Mouse (Mus musculus): ENCODE data around the gene Cldn3. TPM values are rescaled to one million over a fixed set of nuclear protein-coding genes. Genes with fewer than 3 reads are reported as not detected.
"Not testable (repeated sequence)": the region's sequence is repeated elsewhere in the genome, so short reads cannot be mapped to it uniquely, and the experiment has no call there.

Gene Cldn3
- polyA plus RNA-seq, 1 experiment from 2014 or later: 12.3 TPM

GRCm38 (mm10) chr5:134948085-134948439 is 38.0 kb upstream of the Cldn3 start:
- 0 out of 2 replicates have a peak, but pooled peaks cover 4% of the 10 kb centered on the region for H3K4me1 ChIP-seq
- ATAC-seq (replicated peaks): no peak
- H3K9ac ChIP-seq (replicated peaks): no peak overlapping the region
- H3K27me3 ChIP-seq: peaks cover 35% of the 10 kb centered on the region
- H3K9me3 ChIP-seq: no peaks in the 10 kb centered on the region
- no peak overlapping the region for H3K27ac ChIP-seq (replicated peaks)
- H3K36me3 ChIP-seq: no peaks in the 10 kb centered on the region
- H3K4me2 ChIP-seq (replicated peaks): no peak overlapping the region
- no peak overlapping the region for H3K4me3 ChIP-seq
- 75% methylated on average over 4 of the region's 4 CpGs for WGBS

- Histone ChIP-seq H3K36me3 (no peaks in the 10 kb centered on the region), H3K9ac (replicated peaks) (no peak overlapping the region), H3K4me2 (replicated peaks) (no peak overlapping the region), H3K4me3 (no peak overlapping the region), H3K27ac (replicated peaks) (no peak overlapping the region), H3K27me3 (peaks cover 15% of the 10 kb centered on the region), H3K9me3 (no peaks in the 10 kb centered on the region), H3K4me1 (0 out of 2 replicates have a peak, but pooled peaks cover 2% of the 10 kb centered on the region)
- WGBS: 50% methylated on average over 19 of the region's 19 CpGs
- ATAC-seq (replicated peaks): no peak
These were observed 34.7 kb upstream of the Cldn3 start for GRCm38 (mm10) chr5:134951053-134951884.

- 84% methylated on average over 5 of the region's 5 CpGs for WGBS
- H3K27ac ChIP-seq (replicated peaks): no peak overlapping the region
- no peak overlapping the region for H3K4me2 ChIP-seq (replicated peaks)
- H3K36me3 ChIP-seq: no peaks in the 10 kb centered on the region
- H3K4me3 ChIP-seq: no peak overlapping the region
- ATAC-seq (replicated peaks): no peak
- H3K9me3 ChIP-seq: no peaks in the 10 kb centered on the region
- H3K27me3 ChIP-seq: no peaks in the 10 kb centered on the region
- H3K9ac ChIP-seq (replicated peaks): no peak overlapping the region
- no peaks in the 10 kb centered on the region for H3K4me1 ChIP-seq
These were observed 30.5 kb upstream of the Cldn3 start for GRCm38 (mm10) chr5:134955491-134955890.

- Histone ChIP-seq H3K27me3 (no peaks in the 10 kb centered on the region), H3K4me3 (no peak overlapping the region), H3K9me3 (no peaks in the 10 kb centered on the region), H3K27ac (replicated peaks) (no peak overlapping the region), H3K9ac (replicated peaks) (no peak overlapping the region), H3K36me3 (no peaks in the 10 kb centered on the region), H3K4me2 (replicated peaks) (no peak overlapping the region), H3K4me1 (no peaks in the 10 kb centered on the region)
- WGBS: 79% methylated on average over 7 of the region's 7 CpGs
- ATAC-seq (replicated peaks): no peak
These were observed 26.9 kb upstream of the Cldn3 start for GRCm38 (mm10) chr5:134959114-134959513.

- Histone ChIP-seq H3K4me2 (replicated peaks) (no peak overlapping the region), H3K36me3 (no peaks in the 10 kb centered on the region), H3K9me3 (no peaks in the 10 kb centered on the region), H3K4me3 (no peak overlapping the region), H3K9ac (replicated peaks) (no peak overlapping the region), H3K27me3 (no peaks in the 10 kb centered on the region), H3K4me1 (no peaks in the 10 kb centered on the region), H3K27ac (replicated peaks) (no peak overlapping the region)
- 75% methylated on average over 2 of the region's 2 CpGs for WGBS
- no peak for ATAC-seq (replicated peaks)
These were observed 25.6 kb upstream of the Cldn3 start for GRCm38 (mm10) chr5:134960430-134960829.

- H3K9ac ChIP-seq (replicated peaks): no peak overlapping the region
- H3K9me3 ChIP-seq: no peaks in the 10 kb centered on the region
- H3K36me3 ChIP-seq: no peaks in the 10 kb centered on the region
- no peak overlapping the region for H3K4me2 ChIP-seq (replicated peaks)
- H3K27me3 ChIP-seq: no peaks in the 10 kb centered on the region
- no peak overlapping the region for H3K27ac ChIP-seq (replicated peaks)
- H3K4me3 ChIP-seq: no peak overlapping the region
- no peak for ATAC-seq (replicated peaks)
- 97% methylated on average over 2 of the region's 2 CpGs for WGBS
- H3K4me1 ChIP-seq: peaks cover 9% of the 10 kb centered on the region
These were observed 24.5 kb upstream of the Cldn3 start for GRCm38 (mm10) chr5:134961519-134961918.

GRCm38 (mm10) chr5:134963546-134963945 is 22.5 kb upstream of the Cldn3 start:
- H3K9ac ChIP-seq (replicated peaks): no peak overlapping the region
- no peak overlapping the region for H3K27ac ChIP-seq (replicated peaks)
- no peaks in the 10 kb centered on the region for H3K27me3 ChIP-seq
- WGBS: 34% methylated on average over 5 of the region's 5 CpGs
- H3K4me3 ChIP-seq: no peak overlapping the region
- no peak for ATAC-seq (replicated peaks)
- H3K4me1 ChIP-seq: peaks cover 9% of the 10 kb centered on the region
- no peak overlapping the region for H3K4me2 ChIP-seq (replicated peaks)
- no peaks in the 10 kb centered on the region for H3K36me3 ChIP-seq
- no peaks in the 10 kb centered on the region for H3K9me3 ChIP-seq

GRCm38 (mm10) chr5:134964655-134965054 is 21.4 kb upstream of the Cldn3 start:
- H3K9ac ChIP-seq (replicated peaks); ATAC-seq (replicated peaks); H3K36me3 ChIP-seq; H3K4me3 ChIP-seq; H3K27ac ChIP-seq (replicated peaks); H3K4me1 ChIP-seq; H3K27me3 ChIP-seq; H3K4me2 ChIP-seq (replicated peaks); H3K9me3 ChIP-seq: not testable (repeated sequence)

- Histone ChIP-seq H3K36me3 (no peaks in the 10 kb centered on the region), H3K4me1 (peaks cover 9% of the 10 kb centered on the region), H3K9me3 (no peaks in the 10 kb centered on the region), H3K27ac (replicated peaks) (no peak overlapping the region), H3K9ac (replicated peaks) (no peak overlapping the region), H3K4me2 (replicated peaks) (peak overlapping the region; percentile 42), H3K4me3 (no peak overlapping the region), H3K27me3 (no peaks in the 10 kb centered on the region)
- ATAC-seq (replicated peaks): no peak; the same call in 1 of the 2 replicates
- WGBS: 7% methylated on average over 10 of the region's 10 CpGs
These were observed 20.6 kb upstream of the Cldn3 start for GRCm38 (mm10) chr5:134965473-134965851.

- peak overlapping the region; percentile 22; the same call in 1 of the 2 replicates for H3K9ac ChIP-seq (replicated peaks)
- H3K4me2 ChIP-seq (replicated peaks): peak overlapping the region; percentile 42
- 3% methylated on average over 33 of the region's 33 CpGs for WGBS
- no peaks in the 10 kb centered on the region for H3K9me3 ChIP-seq
- H3K4me1 ChIP-seq: peaks cover 9% of the 10 kb centered on the region
- H3K27me3 ChIP-seq: no peaks in the 10 kb centered on the region
- H3K4me3 ChIP-seq: peak overlapping the region; percentile 15; the same call in 1 of the 2 replicates
- no peak overlapping the region for H3K27ac ChIP-seq (replicated peaks)
- H3K36me3 ChIP-seq: no peaks in the 10 kb centered on the region
- ATAC-seq (replicated peaks): no peak
These were observed 19.9 kb upstream of the Cldn3 start for GRCm38 (mm10) chr5:134965852-134966821.

- Histone ChIP-seq H3K27me3 (no peaks in the 10 kb centered on the region), H3K4me2 (replicated peaks) (no peak overlapping the region), H3K4me1 (peaks cover 9% of the 10 kb centered on the region), H3K36me3 (no peaks in the 10 kb centered on the region), H3K27ac (replicated peaks) (no peak overlapping the region), H3K9me3 (no peaks in the 10 kb centered on the region), H3K9ac (replicated peaks) (no peak overlapping the region), H3K4me3 (no peak overlapping the region)
- no peak for ATAC-seq (replicated peaks)
- WGBS: 83% methylated on average over 20 of the region's 20 CpGs
These were observed 18.7 kb upstream of the Cldn3 start for GRCm38 (mm10) chr5:134967164-134967944.
